Mouse (Mus musculus): ENCODE measurements around the gene Stk10. TPM values are rescaled to one million over a fixed set of nuclear protein-coding genes. Genes with fewer than 3 reads are reported as not detected.

The Stk10 gene
- polyA plus RNA-seq, 1 experiment from 2014 or later: 4.1 TPM

DNA sequence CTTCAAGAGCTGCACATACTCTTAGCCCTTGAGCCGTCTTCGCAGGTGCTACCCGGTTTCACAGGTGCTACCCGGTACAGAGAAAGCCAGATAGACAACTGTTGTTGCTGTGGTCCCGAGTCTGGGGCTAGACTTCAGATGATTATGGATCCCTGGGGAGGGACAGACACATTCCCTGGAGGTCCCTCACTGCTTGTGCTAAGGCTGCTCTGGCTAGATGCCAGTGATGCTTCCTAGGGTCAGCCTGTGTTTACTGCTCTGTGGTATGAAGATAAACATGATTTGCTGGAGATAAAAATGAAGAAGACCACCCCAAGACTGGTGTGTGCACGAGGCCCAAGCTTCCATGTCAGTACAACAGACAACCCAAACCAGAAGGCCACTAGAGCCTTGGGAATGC lies 10.9 kb downstream of the Stk10 start:
- ATAC-seq (ENCODE audit: low FRiP score, low read depth): no peak
- Histone ChIP-seq H3K4me1 (peaks cover 11% of the 10 kb centered on the region; the same call in 1 of the 2 replicates), H3K9ac (no peak overlapping the region), H3K27me3 (replicated peaks) (no peaks in the 10 kb centered on the region), H3K9me3 (no peaks in the 10 kb centered on the region), H3K4me3 (no peak overlapping the region), H3K36me3 (no peaks in the 10 kb centered on the region), H3K27ac (no peak overlapping the region), H3K4me2 (replicated peaks) (no peak overlapping the region)
- 86% methylated on average over 6 of the region's 6 CpGs for WGBS

DNA sequence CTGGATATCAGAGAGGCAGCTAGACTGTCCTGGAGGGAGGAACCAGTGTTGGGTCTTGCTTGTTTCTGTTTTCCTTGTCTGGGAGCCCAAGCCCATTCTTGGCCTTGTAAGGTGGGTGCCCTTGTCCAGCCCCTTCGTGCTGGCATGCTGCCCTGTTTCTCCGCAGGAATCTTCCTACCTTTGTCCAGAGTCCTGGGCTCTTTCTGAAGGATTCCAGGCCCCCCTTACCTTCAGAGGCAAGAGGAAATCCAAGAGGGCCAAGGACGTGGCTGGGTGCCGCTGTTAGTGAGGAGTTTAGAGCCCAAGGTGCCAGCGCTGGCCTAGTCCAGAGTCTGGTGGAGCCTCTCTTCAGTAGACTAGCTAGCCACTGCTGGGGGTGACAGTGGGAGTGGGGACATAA lies 11.4 kb downstream of the Stk10 start:
- Histone ChIP-seq H3K36me3 (no peaks in the 10 kb centered on the region), H3K4me3 (no peak overlapping the region), H3K9ac (no peak overlapping the region), H3K4me2 (replicated peaks) (no peak overlapping the region), H3K27me3 (replicated peaks) (no peaks in the 10 kb centered on the region), H3K4me1 (peaks cover 12% of the 10 kb centered on the region), H3K9me3 (no peaks in the 10 kb centered on the region), H3K27ac (no peak overlapping the region)
- WGBS: 91% methylated on average over 5 of the region's 5 CpGs
- no peak for ATAC-seq (ENCODE audit: low FRiP score, low read depth)

DNA sequence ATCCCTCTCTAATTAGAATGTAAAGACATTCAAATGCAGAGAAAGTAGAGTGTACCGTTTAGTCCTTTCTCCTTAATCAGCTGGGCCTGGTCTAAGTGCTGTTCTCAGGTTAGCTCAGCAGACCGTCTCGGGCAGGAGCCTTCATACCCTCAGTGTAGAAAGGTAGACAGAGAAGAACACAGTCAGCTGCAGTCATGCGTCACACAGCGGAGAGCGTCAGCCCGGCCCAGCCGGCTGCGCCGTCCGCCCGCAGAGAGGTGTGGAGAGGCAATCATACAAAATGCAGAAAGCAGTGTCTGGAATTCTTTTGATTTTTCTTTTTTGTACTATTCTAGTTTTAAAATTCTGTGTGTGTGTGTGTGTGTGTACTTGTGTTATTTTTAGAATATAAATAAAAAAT lies 12.5 kb downstream of the Stk10 start:
- 79% methylated on average over 12 of the region's 12 CpGs for WGBS
- peaks cover 14% of the 10 kb centered on the region for H3K4me1 ChIP-seq
- H3K27ac ChIP-seq: no peak overlapping the region
- no peak overlapping the region for H3K9ac ChIP-seq
- H3K4me3 ChIP-seq: no peak overlapping the region
- H3K36me3 ChIP-seq: no peaks in the 10 kb centered on the region
- H3K9me3 ChIP-seq: no peaks in the 10 kb centered on the region
- no peak overlapping the region for H3K4me2 ChIP-seq (replicated peaks)
- no peak for ATAC-seq (ENCODE audit: low FRiP score, low read depth)
- no peaks in the 10 kb centered on the region for H3K27me3 ChIP-seq (replicated peaks)

DNA sequence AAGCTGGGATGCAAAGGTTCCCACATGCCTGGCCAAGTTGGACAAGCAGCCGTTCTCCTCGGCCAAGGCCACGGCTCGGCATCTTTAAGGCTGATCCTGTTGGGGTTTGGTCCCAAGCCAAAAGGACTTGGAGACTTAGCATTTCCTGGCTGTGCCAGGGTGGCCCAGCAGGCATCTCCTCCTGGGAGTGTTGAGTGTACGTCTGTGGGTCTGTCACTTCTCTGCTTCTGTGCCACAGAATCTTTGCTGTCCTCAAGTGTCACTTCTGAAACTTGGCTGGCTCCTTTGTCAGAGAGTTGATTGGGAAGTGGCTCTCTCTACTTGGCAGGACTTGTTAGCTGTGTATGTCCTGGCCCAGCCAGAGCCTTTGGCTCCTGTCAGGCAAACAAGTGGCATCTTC lies 13.4 kb downstream of the Stk10 start:
- WGBS: 93% methylated on average over 5 of the region's 5 CpGs
- H3K4me3 ChIP-seq: no peak overlapping the region
- H3K9me3 ChIP-seq: no peaks in the 10 kb centered on the region
- no peak for ATAC-seq (ENCODE audit: low FRiP score, low read depth)
- H3K4me2 ChIP-seq (replicated peaks): no peak overlapping the region
- H3K27me3 ChIP-seq (replicated peaks): no peaks in the 10 kb centered on the region
- no peak overlapping the region for H3K27ac ChIP-seq
- no peaks in the 10 kb centered on the region for H3K36me3 ChIP-seq
- H3K4me1 ChIP-seq: peaks cover 17% of the 10 kb centered on the region
- no peak overlapping the region for H3K9ac ChIP-seq

DNA sequence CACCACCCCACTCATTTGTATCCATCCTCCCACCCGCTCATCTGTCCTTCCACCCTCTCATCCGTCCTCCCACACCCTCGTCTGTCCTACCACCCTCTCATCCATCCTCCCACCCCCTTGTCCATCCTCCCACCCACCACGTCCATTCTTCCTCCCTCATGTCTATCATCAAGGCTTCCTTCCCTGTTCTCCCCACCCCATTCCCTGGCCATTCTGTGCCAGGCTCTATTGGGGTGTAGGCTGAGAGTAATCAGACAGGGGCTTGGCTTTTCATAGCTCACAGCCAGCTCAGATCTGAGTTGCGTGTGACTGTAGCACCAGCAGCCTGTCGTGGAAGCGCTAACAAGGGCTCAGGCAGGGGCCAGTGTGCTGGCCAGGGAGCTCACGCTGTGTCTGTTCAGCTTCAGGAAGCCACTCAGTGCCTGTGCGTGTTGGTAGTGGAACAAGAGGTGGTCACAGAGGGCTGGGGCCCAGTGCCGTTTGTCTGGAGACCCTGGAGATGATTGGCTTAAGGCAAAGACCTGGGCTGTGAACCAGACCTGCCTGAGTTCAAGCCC lies 14.4 kb downstream of the Stk10 start:
- Histone ChIP-seq H3K36me3 (no peaks in the 10 kb centered on the region), H3K4me2 (replicated peaks) (no peak overlapping the region), H3K27me3 (replicated peaks) (no peaks in the 10 kb centered on the region), H3K9me3 (no peaks in the 10 kb centered on the region), H3K4me1 (peaks cover 26% of the 10 kb centered on the region), H3K9ac (no peak overlapping the region), H3K27ac (no peak overlapping the region), H3K4me3 (no peak overlapping the region)
- no peak for ATAC-seq (ENCODE audit: low FRiP score, low read depth)
- WGBS: 80% methylated on average over 10 of the region's 10 CpGs

DNA sequence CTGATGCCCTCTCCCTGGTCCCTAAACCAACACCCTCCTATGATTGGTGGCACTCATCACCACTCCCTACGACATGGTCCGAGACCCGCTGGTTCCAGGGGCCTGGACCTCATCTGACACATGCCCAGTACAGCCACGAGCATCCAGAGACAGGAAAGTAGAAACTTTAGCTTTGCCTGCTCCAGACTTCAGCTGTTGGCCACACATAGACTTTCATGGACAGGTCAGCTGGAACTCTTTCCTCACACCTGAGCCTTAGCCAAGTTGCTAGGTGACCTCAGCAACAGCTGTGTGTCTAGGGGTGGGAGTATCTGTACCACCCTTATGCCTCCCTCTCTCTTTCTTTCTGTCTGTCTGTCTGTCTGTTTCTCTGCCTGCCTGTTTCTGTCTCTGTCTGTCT lies 15.1 kb downstream of the Stk10 start:
- peaks cover 27% of the 10 kb centered on the region for H3K4me1 ChIP-seq
- H3K4me2 ChIP-seq (replicated peaks): no peak overlapping the region
- H3K27me3 ChIP-seq (replicated peaks): no peaks in the 10 kb centered on the region
- no peaks in the 10 kb centered on the region for H3K36me3 ChIP-seq
- H3K4me3 ChIP-seq: no peak overlapping the region
- no peak for ATAC-seq (ENCODE audit: low FRiP score, low read depth)
- no peaks in the 10 kb centered on the region for H3K9me3 ChIP-seq
- H3K9ac ChIP-seq: no peak overlapping the region
- no peak overlapping the region for H3K27ac ChIP-seq
- 90% methylated on average over 4 of the region's 4 CpGs for WGBS

DNA sequence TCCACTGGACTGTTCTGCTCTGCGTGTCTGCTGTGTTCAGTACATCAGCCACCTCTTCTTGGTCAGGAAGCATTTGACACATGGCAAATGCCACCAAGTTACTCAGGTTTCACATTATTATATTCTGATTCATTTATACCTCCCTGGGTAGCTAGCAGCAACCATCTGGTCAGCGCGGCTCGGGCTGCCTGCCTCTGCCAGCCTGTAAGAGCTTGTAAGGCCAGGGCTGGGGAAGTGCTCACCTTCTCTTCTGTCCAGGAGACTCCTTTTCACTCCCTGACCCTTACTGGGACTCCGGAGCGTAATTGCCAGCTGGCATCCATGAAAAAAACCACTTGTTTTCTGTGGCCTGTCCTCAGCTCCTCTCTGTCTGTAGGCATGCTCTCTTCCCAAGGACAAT lies 16.1 kb downstream of the Stk10 start:
- H3K9me3 ChIP-seq: no peaks in the 10 kb centered on the region
- no peak for ATAC-seq (ENCODE audit: low FRiP score, low read depth)
- H3K36me3 ChIP-seq: no peaks in the 10 kb centered on the region
- no peak overlapping the region for H3K4me2 ChIP-seq (replicated peaks)
- no peak overlapping the region for H3K4me3 ChIP-seq
- no peaks in the 10 kb centered on the region for H3K27me3 ChIP-seq (replicated peaks)
- peaks cover 29% of the 10 kb centered on the region for H3K4me1 ChIP-seq
- 57% methylated on average over 6 of the region's 6 CpGs for WGBS
- H3K9ac ChIP-seq: no peak overlapping the region
- H3K27ac ChIP-seq: no peak overlapping the region

DNA sequence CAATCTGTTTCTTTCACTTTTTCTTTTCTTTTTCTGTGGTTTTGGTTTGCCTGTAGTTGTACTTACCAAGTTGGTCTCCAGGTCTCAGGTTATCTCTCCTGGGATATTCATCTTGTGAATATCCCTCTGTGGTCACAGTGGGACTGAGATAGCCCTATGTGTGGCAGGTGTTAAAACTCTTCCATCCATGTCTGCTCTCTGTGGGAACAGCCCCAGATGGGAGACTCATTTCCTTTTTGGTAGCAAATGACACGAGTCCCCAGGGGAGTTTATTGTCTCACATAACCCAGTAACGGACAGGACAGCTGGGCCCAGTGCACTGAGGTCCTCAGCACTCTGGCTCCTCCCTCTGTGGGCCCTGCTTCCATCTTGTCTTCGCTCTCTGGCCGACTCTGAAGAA lies 17.0 kb downstream of the Stk10 start:
- H3K4me3 ChIP-seq: no peak overlapping the region
- no peaks in the 10 kb centered on the region for H3K36me3 ChIP-seq
- H3K27me3 ChIP-seq (replicated peaks): no peaks in the 10 kb centered on the region
- peaks cover 29% of the 10 kb centered on the region for H3K4me1 ChIP-seq
- H3K9ac ChIP-seq: no peak overlapping the region
- no peak overlapping the region for H3K4me2 ChIP-seq (replicated peaks)
- no peak overlapping the region for H3K27ac ChIP-seq
- H3K9me3 ChIP-seq: no peaks in the 10 kb centered on the region
- peak; percentile 32 for ATAC-seq (ENCODE audit: low FRiP score, low read depth)
- WGBS: 29% methylated on average over 4 of the region's 4 CpGs

DNA sequence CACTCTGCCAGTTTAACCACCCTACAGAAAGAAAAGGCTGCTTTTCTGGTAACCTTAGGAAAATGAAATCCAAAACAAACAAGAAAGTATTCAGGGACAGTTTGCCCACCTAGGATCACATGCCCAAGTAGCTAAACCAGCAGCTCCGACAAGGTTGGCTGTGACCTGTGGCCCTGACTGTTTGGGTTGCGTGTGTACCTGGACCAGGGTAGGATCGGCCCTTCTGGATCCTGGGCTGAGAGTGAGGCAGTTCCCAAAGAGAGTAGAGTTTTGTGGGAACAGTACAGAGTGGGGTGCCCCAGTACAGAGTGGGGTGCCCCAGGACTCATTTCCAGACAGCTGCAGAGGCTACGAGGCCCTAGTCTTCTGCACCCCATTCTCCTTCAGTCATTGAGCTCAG lies 18.0 kb downstream of the Stk10 start:
- no peak overlapping the region for H3K4me3 ChIP-seq
- WGBS: 93% methylated on average over 4 of the region's 4 CpGs
- peaks cover 29% of the 10 kb centered on the region for H3K4me1 ChIP-seq
- H3K36me3 ChIP-seq: no peaks in the 10 kb centered on the region
- H3K9me3 ChIP-seq: no peaks in the 10 kb centered on the region
- H3K27ac ChIP-seq: no peak overlapping the region
- no peak for ATAC-seq (ENCODE audit: low FRiP score, low read depth)
- H3K27me3 ChIP-seq (replicated peaks): no peaks in the 10 kb centered on the region
- H3K4me2 ChIP-seq (replicated peaks): no peak overlapping the region
- H3K9ac ChIP-seq: no peak overlapping the region

DNA sequence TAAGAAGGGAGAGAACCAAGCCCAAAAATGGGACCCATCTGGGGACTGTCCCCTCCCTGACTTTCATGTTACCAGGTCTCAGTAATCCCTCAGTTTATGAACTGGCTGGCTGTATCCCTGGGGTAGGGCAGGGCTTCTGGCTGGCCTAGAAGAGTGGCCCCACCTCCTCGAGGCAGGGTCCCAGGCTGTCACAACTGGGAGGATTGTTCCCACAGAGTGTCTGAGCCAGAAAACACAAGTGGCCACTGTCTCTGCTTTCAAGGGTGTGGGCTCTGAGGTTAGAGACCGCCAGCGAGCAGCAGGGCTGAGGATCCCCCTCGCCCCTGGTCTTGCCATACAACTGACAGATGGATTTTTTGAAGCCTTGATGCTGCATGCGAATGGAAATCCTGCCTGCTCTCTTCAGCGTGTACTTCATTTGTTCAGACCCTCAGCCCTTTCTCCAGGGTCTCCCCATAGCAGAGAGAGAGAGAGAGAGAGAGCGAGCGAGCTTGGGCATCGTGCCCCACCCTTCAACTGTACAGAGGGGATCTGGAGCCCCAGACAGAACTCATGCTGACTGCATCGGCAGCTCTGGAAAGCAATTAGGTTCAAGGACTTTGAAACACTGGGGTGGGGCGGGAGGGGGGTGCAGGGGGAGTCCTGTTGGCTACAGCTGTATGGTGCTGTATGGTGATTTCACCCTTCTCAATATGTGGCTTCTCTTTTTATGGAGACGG lies 18.6 kb downstream of the Stk10 start:
- peak; percentile 59; the same call in 1 of the 2 replicates for ATAC-seq (ENCODE audit: low FRiP score, low read depth)
- Histone ChIP-seq H3K4me3 (no peak overlapping the region), H3K4me1 (peaks cover 29% of the 10 kb centered on the region), H3K27ac (0 out of 2 replicates have a peak overlapping the region, but pooled peaks have one; percentile 20), H3K9me3 (no peaks in the 10 kb centered on the region), H3K9ac (no peak overlapping the region), H3K4me2 (replicated peaks) (no peak overlapping the region), H3K36me3 (no peaks in the 10 kb centered on the region), H3K27me3 (replicated peaks) (no peaks in the 10 kb centered on the region)
- WGBS: 57% methylated on average over 12 of the region's 12 CpGs

DNA sequence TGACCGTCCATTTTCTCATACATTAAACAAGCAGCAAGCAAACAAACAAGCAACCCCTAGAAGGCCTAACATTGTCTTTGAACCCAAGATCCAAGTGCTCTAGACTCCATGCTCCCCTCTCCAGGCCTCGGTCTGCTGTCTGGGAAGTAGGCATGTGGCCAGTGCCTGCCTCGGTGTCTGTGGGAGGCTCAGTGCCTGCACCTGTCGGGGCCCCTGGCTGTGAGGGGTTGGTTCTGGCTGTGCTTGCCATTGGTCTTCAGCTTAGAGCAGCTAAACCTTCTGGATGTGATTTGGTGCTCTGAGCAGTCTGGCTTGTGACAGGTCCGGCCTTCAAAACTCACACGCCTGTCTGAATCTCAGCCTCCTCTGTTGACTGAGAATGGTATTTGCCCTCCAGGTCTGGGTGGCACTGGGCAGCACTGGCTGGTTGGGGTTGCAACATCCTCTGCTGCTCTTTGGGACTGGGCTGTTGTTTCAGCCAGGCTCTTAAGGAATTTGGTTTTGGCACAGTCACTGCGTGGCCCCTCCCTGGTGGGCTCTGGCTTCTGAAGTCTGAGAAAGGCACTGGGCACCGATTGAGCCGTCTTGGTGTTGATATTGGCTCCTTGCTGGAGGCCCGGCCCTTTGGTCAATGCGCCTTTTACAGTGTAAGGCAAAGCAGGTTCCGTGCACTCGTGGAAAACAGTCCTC lies 19.4 kb downstream of the Stk10 start:
- Histone ChIP-seq H3K9me3 (no peaks in the 10 kb centered on the region), H3K4me1 (peaks cover 29% of the 10 kb centered on the region), H3K27ac (0 out of 2 replicates have a peak overlapping the region, but pooled peaks have one; percentile 20), H3K27me3 (replicated peaks) (no peaks in the 10 kb centered on the region), H3K4me3 (no peak overlapping the region), H3K36me3 (no peaks in the 10 kb centered on the region), H3K9ac (no peak overlapping the region), H3K4me2 (replicated peaks) (no peak overlapping the region)
- ATAC-seq (ENCODE audit: low FRiP score, low read depth): no peak
- WGBS: 70% methylated on average over 13 of the region's 13 CpGs

DNA sequence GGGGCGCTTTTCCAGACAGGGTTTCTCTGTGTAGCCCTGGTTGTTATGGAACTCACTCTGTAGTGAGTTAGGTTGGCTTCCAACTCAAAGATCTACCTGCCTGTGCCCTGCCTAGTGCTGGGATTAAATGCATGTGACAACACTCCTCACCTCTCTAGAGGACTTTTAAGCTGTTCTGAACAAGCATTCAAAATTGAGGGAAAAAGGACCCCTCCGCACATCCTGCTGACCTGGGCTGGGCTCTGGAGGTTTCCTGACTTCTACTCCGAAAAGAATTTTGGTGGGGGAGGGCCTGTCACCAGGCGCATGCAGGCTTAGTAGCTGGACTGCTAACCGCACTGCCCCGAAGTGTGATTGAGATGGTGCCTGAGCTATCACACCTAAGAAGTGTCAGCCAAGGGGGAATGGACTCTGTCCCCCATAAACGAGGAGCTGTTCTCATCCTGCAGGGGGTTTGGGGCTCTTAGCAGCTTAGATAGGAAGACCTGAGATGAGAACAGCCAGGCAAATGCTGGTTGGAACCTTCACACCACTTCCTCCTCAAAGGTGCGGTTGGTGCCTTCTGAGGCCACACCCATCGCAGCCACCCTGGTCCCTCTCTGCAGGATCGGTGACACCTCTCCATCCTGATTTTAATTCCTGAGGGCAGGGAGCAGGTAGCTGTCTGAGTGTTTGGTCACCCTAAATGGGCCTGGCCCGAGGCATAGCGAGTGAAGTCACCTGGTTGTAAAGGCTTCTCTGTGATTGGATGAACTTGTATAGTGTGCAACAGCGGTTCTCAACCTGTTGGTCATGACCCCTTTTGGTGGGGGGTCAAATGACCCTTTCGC lies 20.4 kb downstream of the Stk10 start:
- 74% methylated on average over 14 of the region's 14 CpGs for WGBS
- H3K9me3 ChIP-seq: no peaks in the 10 kb centered on the region
- no peak overlapping the region for H3K4me2 ChIP-seq (replicated peaks)
- no peak overlapping the region for H3K9ac ChIP-seq
- ATAC-seq (ENCODE audit: low FRiP score, low read depth): no peak
- no peaks in the 10 kb centered on the region for H3K27me3 ChIP-seq (replicated peaks)
- peaks cover 29% of the 10 kb centered on the region for H3K4me1 ChIP-seq
- no peak overlapping the region for H3K27ac ChIP-seq
- no peaks in the 10 kb centered on the region for H3K36me3 ChIP-seq
- H3K4me3 ChIP-seq: no peak overlapping the region
